Mouse (Mus musculus) activated CD4-positive, CD25-positive, alpha-beta regulatory T cell, adult 9 weeks (primary cell): Measurements from ENCODE around the gene Gm3383. TPM values are rescaled to one million over a fixed set of nuclear protein-coding genes. Genes with fewer than 3 reads are reported as not detected.

Experiments used
- polyA plus RNA-seq: library from polyadenylated mRNA; unstranded; fragments of 100-300 nt; shearing (Covaris generic); gene quantifications from one replicate; pipeline ENCODE4 v1.2.1, GENCODE M21; 2017

Gm3383 gene
- polyA plus RNA-seq = 4.2 TPM

DNA sequence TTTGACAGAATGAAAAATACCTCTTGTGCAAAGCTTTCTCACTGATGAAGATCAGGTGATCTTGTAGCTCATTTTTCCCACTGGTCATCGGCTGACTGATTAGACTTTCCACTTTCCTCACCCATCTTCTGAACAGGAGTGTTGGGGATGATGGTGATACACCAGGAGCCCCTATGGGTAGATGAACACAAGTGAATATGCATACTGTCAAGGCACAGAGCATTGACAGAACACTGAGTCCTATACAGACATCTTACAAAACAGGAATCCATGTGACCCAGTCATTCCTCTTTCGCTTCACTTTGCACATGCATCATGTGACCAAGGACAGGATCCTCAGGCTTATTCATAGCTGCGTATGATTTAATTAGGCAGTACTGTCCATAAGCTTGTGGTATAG lies at the start of gene Gm3383:
TSS of gene Gm3383 (minus strand) at position 101 of the 400 bp plus-strand sequence.

DNA sequence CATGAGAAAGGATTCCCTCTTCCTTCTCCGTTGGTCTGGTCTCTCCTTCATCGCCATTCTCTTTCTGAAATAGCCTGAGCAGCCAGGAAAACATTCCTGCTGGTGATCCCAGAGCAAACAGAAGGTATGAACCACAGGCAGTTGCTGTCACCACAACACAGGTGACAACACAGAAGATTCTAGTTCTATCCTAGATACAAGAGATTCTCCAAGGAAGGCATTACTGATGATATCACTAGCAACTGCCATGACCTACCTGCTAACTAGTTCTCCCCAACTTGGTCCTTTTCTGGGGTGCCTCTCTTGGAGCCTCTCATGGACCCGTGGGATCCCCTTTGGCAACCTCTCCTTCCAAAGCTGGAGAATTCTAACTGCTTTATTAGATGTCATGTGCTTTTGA lies 22.4 kb upstream of the Gm3383 start, which contains the start of gene Gm3424:
TSS of gene Gm3424 (minus strand) at position 101 of the 400 bp plus-strand sequence.

DNA sequence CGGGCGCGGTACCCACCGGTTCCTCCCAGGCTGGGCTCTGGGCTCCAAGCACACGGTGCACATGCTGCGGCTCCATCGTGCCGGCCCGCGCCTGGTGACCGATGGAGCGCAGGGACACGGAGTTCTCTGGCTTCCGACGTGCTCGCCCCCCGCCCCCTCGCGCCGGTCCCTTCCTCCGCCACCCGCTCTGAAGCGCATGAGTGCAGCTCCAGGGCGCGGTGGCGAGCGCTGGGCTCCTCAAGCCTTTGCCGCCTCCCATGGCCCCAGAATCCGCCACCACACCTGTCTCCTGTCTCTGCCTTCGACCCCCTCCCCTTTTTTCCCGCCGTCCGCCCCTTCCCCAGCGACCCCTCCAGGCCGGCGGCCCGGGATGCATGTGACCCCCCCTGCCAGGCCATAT lies 66.3 kb downstream of the Gm3383 start, which contains the start of gene Gm3373:
TSS of gene Gm3373 (minus strand) at position 101 of the 400 bp plus-strand sequence.

DNA sequence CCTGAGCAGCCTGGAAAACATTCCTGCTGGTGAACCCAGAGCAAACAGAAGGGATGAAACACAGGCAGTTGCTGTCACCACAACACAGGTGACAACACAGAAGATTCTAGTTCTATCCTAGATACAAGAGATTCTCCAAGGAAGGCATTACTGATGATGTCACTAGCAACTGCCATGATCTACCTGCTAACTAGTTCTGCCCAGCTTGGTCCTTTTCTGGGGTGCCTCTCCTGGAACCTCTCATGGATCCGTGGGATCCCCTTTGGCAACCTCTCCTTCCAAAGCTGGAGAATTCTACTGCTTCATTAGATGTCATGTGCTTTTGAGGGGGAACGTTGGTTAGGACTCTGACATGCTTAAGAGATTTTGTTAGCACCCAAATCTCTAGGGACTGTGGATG lies 120.4 kb downstream of the Gm3383 start, which contains the start of gene Gm9603:
TSS of gene Gm9603 (minus strand) at position 101 of the 400 bp plus-strand sequence.

DNA sequence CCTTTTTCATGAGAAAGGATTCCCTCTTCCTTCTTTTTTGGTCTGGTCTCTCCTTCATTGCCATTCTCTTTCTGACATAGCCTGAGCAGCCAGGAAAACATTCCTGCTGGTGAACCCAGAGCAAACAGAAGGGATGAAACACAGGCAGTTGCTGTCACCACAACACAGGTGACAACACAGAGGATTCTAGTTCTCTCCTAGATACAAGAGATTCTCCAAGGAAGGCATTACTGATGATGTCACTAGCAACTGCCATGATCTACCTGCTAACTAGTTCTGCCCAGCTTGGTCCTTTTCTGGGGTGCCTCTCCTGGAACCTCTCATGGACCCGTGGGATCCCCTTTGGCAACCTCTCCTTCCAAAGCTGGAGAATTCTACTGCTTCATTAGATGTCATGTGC lies 174.9 kb downstream of the Gm3383 start, which contains the start of gene Gm8265:
TSS of gene Gm8265 (minus strand) at position 101 of the 400 bp plus-strand sequence.

Other genes with a start within 250 kb of the Gm3383 start
- gene Gm8265, start 175.0 kb downstream of the Gm3383 start, polyA plus RNA-seq = not detected
- gene Gm9603, start 120.5 kb downstream of the Gm3383 start, polyA plus RNA-seq = not detected
- 1.3 TPM for gene Gm3373, start 66.4 kb downstream of the Gm3383 start, polyA plus RNA-seq
- not detected for gene Gm3424, start 22.3 kb upstream of the Gm3383 start, polyA plus RNA-seq
- gene Gm8237, start 72.4 kb upstream of the Gm3383 start, polyA plus RNA-seq = 1.8 TPM
- gene Gm3248, start 153.8 kb upstream of the Gm3383 start, polyA plus RNA-seq = 3.6 TPM
- gene Gm3453, start 171.2 kb upstream of the Gm3383 start, polyA plus RNA-seq = not detected